23 mouse cellular contexts compared by ENCODE assay signal in genomic region chr16:12807351-12807871, GRCm38 (mm10).
DNase-seq lines count a peak whose midpoint lies in the region; ATAC-seq and TF ChIP-seq lines count a peak whose summit lies in the region.
"Had no signal": no experiment of that assay in that cellular context is flagged by ENCODE, and none has a peak within 500 bp of the region (broad histone marks: within the 10 kb centered on the region; RNA-seq: fewer than 3 reads in every experiment).

No protein-coding gene starts in this region.

- H3K9me3 ChIP-seq in limb, embryonic 13.5 days, result no peaks in the 10 kb centered on the region
- no peaks in the 10 kb centered on the region for H3K9me3 ChIP-seq in hindbrain, postnatal 0 days (ENCODE audit: low read length)
- H3K9me3 ChIP-seq: forebrain, embryonic 10.5 days; forebrain, embryonic 13.5 days; heart, embryonic 10.5 days; heart, embryonic 13.5 days had no signal

- H3K27me3 ChIP-seq in limb, embryonic 13.5 days, result no peaks in the 10 kb centered on the region
- no peaks in the 10 kb centered on the region for H3K27me3 ChIP-seq in hindbrain, postnatal 0 days (ENCODE audit: insufficient read depth, low read length)
- H3K27me3 ChIP-seq: forebrain, embryonic 13.5 days; heart, embryonic 13.5 days had no signal

- H3K4me2 ChIP-seq in limb, embryonic 13.5 days (replicated peaks), result no peak overlapping the region
- H3K4me2 ChIP-seq in hindbrain, postnatal 0 days (ENCODE audit: low read depth, low read length), result no peak overlapping the region
- H3K4me2 ChIP-seq: forebrain, embryonic 13.5 days; heart, embryonic 13.5 days; hindbrain, embryonic 14.5 days had no signal

- H3K4me1 ChIP-seq in limb, embryonic 13.5 days, result peaks cover 13% of the 10 kb centered on the region
- H3K4me1 ChIP-seq in hindbrain, postnatal 0 days (ENCODE audit: insufficient read depth, low read length), result no peaks in the 10 kb centered on the region
- H3K4me1 ChIP-seq: forebrain, embryonic 10.5 days; forebrain, embryonic 13.5 days; heart, embryonic 10.5 days; heart, embryonic 13.5 days had no signal

- no peaks in the 10 kb centered on the region for H3K36me3 ChIP-seq in limb, embryonic 13.5 days
- H3K36me3 ChIP-seq in hindbrain, postnatal 0 days (ENCODE audit: insufficient read depth, low read length), result no peaks in the 10 kb centered on the region
- H3K36me3 ChIP-seq: forebrain, embryonic 10.5 days; heart, embryonic 10.5 days; heart, embryonic 13.5 days had no signal

- DNase-seq in embryo, embryonic 10.5 days (ENCODE audit: low spot score), result peak; percentile 4
- DNase-seq in embryo, embryonic 11 days, result no peak
- DNase-seq in R1 (ENCODE audit: low read depth, low spot score), result peak; percentile 98
- no peak for DNase-seq in urinary bladder, postnatal 36 days (ENCODE audit: low spot score in 2 of 2)
- no peak for DNase-seq in hindbrain, postnatal 0 days (ENCODE audit: low spot score)
- DNase-seq: adrenal gland, adult 2 months; adrenal gland, postnatal 14 days; cerebellum, adult 11 months; cerebellum, adult 2 months; cerebellum, adult 9-11 months; cerebellum, postnatal 25 days; gastrocnemius, postnatal 10 days; gastrocnemius, postnatal 36 days; heart, adult 2 months; heart, postnatal 14 days; heart, postnatal 4 days had no signal

- WGBS in limb, embryonic 13.5 days, result 37% methylated on average over 8 of the region's 8 CpGs
- 52% methylated on average over 8 of the region's 8 CpGs for WGBS in hindbrain, postnatal 0 days

- H3K9ac ChIP-seq in limb, embryonic 13.5 days, result no peak overlapping the region
- no peak overlapping the region for H3K9ac ChIP-seq in hindbrain, postnatal 0 days (replicated peaks; ENCODE audit: low read length)
- H3K9ac ChIP-seq: forebrain, embryonic 13.5 days; heart, embryonic 13.5 days; hindbrain, embryonic 14.5 days had no signal

- H3K4me3 ChIP-seq in limb, embryonic 13.5 days, result no peak overlapping the region
- H3K4me3 ChIP-seq in hindbrain, postnatal 0 days (ENCODE audit: low read length), result no peak overlapping the region
- H3K4me3 ChIP-seq: forebrain, embryonic 10.5 days; forebrain, embryonic 13.5 days; heart, adult 2 months; heart, embryonic 10.5 days; heart, embryonic 13.5 days had no signal

- ATAC-seq in limb, embryonic 13.5 days (ENCODE audit: low FRiP score, low read depth), result peak; percentile 40; the same call in 1 of the 2 replicates
- no peak for ATAC-seq in hindbrain, postnatal 0 days
- ATAC-seq: forebrain, embryonic 13.5 days; forebrain, embryonic 16.5 days had no signal

- H3K27ac ChIP-seq in limb, embryonic 13.5 days, result no peak overlapping the region
- no peak overlapping the region for H3K27ac ChIP-seq in hindbrain, postnatal 0 days
- H3K27ac ChIP-seq: forebrain, embryonic 10.5 days; forebrain, embryonic 13.5 days; heart, adult 2 months; heart, embryonic 10.5 days; heart, embryonic 13.5 days; hindbrain, embryonic 14.5 days had no signal

- TF ChIP-seq CTCF in hindbrain, postnatal 0 days (IDR thresholded peaks at IDR 0.05; ENCODE audit: low read depth), result no peak

Comparison
In these comparisons a context has a peak if more than half of its experiments do, and no peak if none do; other contexts are left out.
1. DNase-seq: peak in embryo, embryonic 10.5 days (single experiment) and R1 (single experiment); none in embryo, embryonic 11 days (single experiment), urinary bladder, postnatal 36 days (0 of 2) and hindbrain, postnatal 0 days (single experiment).